Mouse (Mus musculus): ENCODE data around the gene Rtkn.
A peak's percentile ranks its signal among the peaks of the same experiment; 100 is the strongest.

- TF ChIP-seq CTCF (IDR thresholded peaks at IDR 0.05), result peak; percentile 51
- no peak for TF ChIP-seq POLR2A (IDR thresholded peaks at IDR 0.05; ENCODE audit: insufficient read depth, low read depth, low read length)
- no peak for TF ChIP-seq EP300 (IDR thresholded peaks at IDR 0.05; ENCODE audit: insufficient read depth, low read depth, low read length)
Measured at GRCm38 (mm10) chr6:83197345-83198004, 62.2 kb downstream of the Rtkn start.
